In the genomic region with DNA sequence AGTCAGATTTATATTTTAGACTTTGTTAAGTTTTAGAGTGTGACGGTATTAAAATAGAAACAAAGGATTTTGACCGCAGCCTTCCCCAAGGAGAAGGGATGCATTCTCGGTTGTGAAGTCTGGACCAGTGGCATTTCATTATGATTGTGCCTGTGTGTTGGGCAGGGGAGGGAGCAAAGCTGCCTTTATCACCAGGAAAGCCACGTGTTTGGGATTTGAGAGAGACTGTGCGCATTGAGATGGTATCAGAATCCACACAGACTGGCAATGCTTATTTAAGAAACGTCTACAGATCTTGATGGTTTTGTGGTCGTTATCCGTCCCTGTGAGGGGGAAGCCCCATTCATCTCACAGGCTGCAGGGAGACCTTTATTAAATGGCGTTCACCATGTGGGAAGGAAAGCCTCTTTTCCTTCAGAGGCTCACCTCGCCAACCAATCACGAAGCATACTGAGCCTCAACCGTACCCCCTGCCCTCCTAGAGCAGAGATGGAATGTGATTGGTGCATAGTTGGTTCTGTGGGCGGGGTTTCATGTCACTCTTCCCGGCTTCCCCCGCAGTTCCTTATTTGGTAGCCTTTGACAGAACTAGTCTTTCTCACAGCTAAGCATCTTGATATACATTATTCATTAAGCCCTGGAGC, we compare ENCODE assay signal across 8 mouse cellular contexts.
DNase-seq lines count a peak whose midpoint lies in the region; ATAC-seq lines count a peak whose summit lies in the region.

No protein-coding gene starts in this region.

- H3K9ac ChIP-seq in heart, embryonic 15.5 days, result 0 out of 2 replicates have a peak overlapping the region, but pooled peaks have one; percentile 12

- ATAC-seq in common myeloid progenitor, adult 5-6 weeks (replicated peaks; ENCODE audit: low read depth, poor library complexity, severe bottlenecking), result peak; percentile 80
- ATAC-seq in heart, embryonic 15.5 days (replicated peaks; ENCODE audit: insufficient number of reproducible peaks, insufficient read depth, low FRiP score, low read depth), result peak; percentile 66; the same call in 1 of the 2 replicates
- ATAC-seq in megakaryocyte, adult 5-6 weeks (ENCODE audit: poor library complexity, severe bottlenecking), result peak; percentile 83

- DNase-seq in kidney, postnatal 14 days, result peak; percentile 14
- no peak for DNase-seq in kidney, adult 11 months
- DNase-seq in left cerebral cortex, adult 11 months (ENCODE audit: low spot score), result peak; percentile 90
- peak; percentile 82 for DNase-seq in right cerebral cortex, postnatal 25 days
- no peak for DNase-seq in spleen, adult 18-20 months

- peak overlapping the region; percentile 58 for H3K4me2 ChIP-seq in heart, embryonic 15.5 days

- no peaks in the 10 kb centered on the region for H3K9me3 ChIP-seq in heart, embryonic 15.5 days (replicated peaks)

- H3K4me1 ChIP-seq in heart, embryonic 15.5 days (replicated peaks), result peaks cover 21% of the 10 kb centered on the region

- H3K27me3 ChIP-seq in heart, embryonic 15.5 days, result no peaks in the 10 kb centered on the region

- 20% methylated on average over 15 of the region's 15 CpGs for WGBS in heart, embryonic 15.5 days

- H3K4me3 ChIP-seq in heart, embryonic 15.5 days, result peak overlapping the region; percentile 36

- no peak overlapping the region for H3K27ac ChIP-seq in heart, embryonic 15.5 days

- H3K36me3 ChIP-seq in heart, embryonic 15.5 days, result no peaks in the 10 kb centered on the region

Comparison
In these comparisons a context has a peak if more than half of its experiments do, and no peak if none do; other contexts are left out.
1. DNase-seq: peak in kidney, postnatal 14 days (single experiment), left cerebral cortex, adult 11 months (single experiment) and right cerebral cortex, postnatal 25 days (single experiment); none in kidney, adult 11 months (single experiment) and spleen, adult 18-20 months (0 of 2).
2. Peak in every context shown above with its lines, with median percentiles within 50 percentile points of each other: ATAC-seq.